In the genomic region with DNA sequence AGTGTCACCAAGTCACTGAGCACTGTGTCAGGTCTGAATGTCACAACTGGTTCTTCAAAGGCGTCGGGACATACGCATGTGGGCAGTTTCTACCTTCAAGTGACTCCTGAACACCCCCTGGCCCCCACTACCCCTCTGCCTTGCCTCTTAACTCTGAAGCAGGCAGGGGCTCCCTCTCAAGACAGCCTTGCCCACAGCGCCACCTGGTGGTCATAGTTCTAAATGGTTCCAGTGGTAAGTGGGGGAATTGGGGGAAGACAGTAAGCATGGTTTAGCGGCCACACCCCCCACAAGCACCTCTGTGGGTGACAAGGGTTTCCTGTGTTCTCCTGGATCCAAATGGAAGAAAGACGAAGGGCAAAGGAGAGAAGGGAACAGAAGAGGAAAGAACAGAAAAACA, we compare ENCODE assay signal across 8 mouse cellular contexts.
DNase-seq lines count a peak whose midpoint lies in the region; ATAC-seq and TF ChIP-seq lines count a peak whose summit lies in the region.

No protein-coding gene starts in this region.

- peak overlapping the region; percentile 57 for H3K4me2 ChIP-seq in heart, embryonic 13.5 days
- peak overlapping the region; percentile 43 for H3K4me2 ChIP-seq in kidney, postnatal 0 days (ENCODE audit: low read length)
- H3K4me2 ChIP-seq in liver, embryonic 12.5 days, result peak overlapping the region; percentile 58

- no peaks in the 10 kb centered on the region for H3K27me3 ChIP-seq in heart, embryonic 13.5 days (replicated peaks)
- no peaks in the 10 kb centered on the region; the same call in 1 of the 2 replicates for H3K27me3 ChIP-seq in kidney, postnatal 0 days (ENCODE audit: insufficient read depth, low read length)
- no peaks in the 10 kb centered on the region; the same call in 1 of the 2 replicates for H3K27me3 ChIP-seq in liver, embryonic 12.5 days (replicated peaks)
- H3K27me3 ChIP-seq in splenic B cell, adult 2 months (ENCODE audit: control insufficient read depth, insufficient read depth, low read length, poor library complexity, severe bottlenecking), result no peaks in the 10 kb centered on the region

- no peaks in the 10 kb centered on the region for H3K4me1 ChIP-seq in bone marrow macrophage, adult 2 months (ENCODE audit: control insufficient read depth, insufficient read depth, low read length)
- H3K4me1 ChIP-seq in heart, embryonic 13.5 days, result peaks cover 8% of the 10 kb centered on the region
- no peaks in the 10 kb centered on the region for H3K4me1 ChIP-seq in kidney, postnatal 0 days (replicated peaks; ENCODE audit: insufficient read depth, low read length)
- peaks cover 11% of the 10 kb centered on the region for H3K4me1 ChIP-seq in liver, embryonic 12.5 days

- TF ChIP-seq CTCF in bone marrow macrophage, adult 2 months (IDR thresholded peaks at IDR 0.05; ENCODE audit: low read depth, low read length), result peak; percentile 91
- peak; percentile 98 for TF ChIP-seq CTCF in kidney, postnatal 0 days (IDR thresholded peaks at IDR 0.05; ENCODE audit: low read depth)

- ATAC-seq in erythroblast, adult 5-6 weeks (replicated peaks; ENCODE audit: low FRiP score, poor library complexity, severe bottlenecking), result 0 out of 2 replicates have a peak, but pooled peaks have one; percentile 32
- ATAC-seq in heart, embryonic 13.5 days (ENCODE audit: extremely low read depth, insufficient number of reproducible peaks, low FRiP score, low TSS enrichment), result peak; percentile 43; the same call in 1 of the 2 replicates
- ATAC-seq in kidney, postnatal 0 days (replicated peaks; ENCODE audit: low FRiP score, low read depth), result no peak; the same call in 1 of the 2 replicates
- ATAC-seq in liver, embryonic 12.5 days, result no peak

- no peak for TF ChIP-seq POLR2A in bone marrow macrophage, adult 2 months (IDR thresholded peaks at IDR 0.05; ENCODE audit: borderline replicate concordance, low read depth, low read length)

- no peak overlapping the region; the same call in 1 of the 2 replicates for H3K4me3 ChIP-seq in bone marrow macrophage, adult 2 months (ENCODE audit: insufficient read depth, low read length)
- no peak overlapping the region for H3K4me3 ChIP-seq in heart, embryonic 13.5 days
- H3K4me3 ChIP-seq in kidney, postnatal 0 days (replicated peaks; ENCODE audit: low read depth, low read length), result no peak overlapping the region
- H3K4me3 ChIP-seq in liver, embryonic 12.5 days, result 0 out of 2 replicates have a peak overlapping the region, but pooled peaks have one; percentile 23

- no peak overlapping the region for H3K27ac ChIP-seq in bone marrow macrophage, adult 2 months (ENCODE audit: insufficient read depth, low read depth, low read length)
- H3K27ac ChIP-seq in heart, embryonic 13.5 days (replicated peaks), result no peak overlapping the region
- H3K27ac ChIP-seq in kidney, postnatal 0 days, result no peak overlapping the region
- H3K27ac ChIP-seq in liver, embryonic 12.5 days, result no peak overlapping the region

- H3K36me3 ChIP-seq in heart, embryonic 13.5 days, result peaks cover 15% of the 10 kb centered on the region
- H3K36me3 ChIP-seq in kidney, postnatal 0 days (ENCODE audit: insufficient read depth, low read length), result 0 out of 2 replicates have a peak, but pooled peaks cover 4% of the 10 kb centered on the region
- peaks cover 21% of the 10 kb centered on the region for H3K36me3 ChIP-seq in liver, embryonic 12.5 days
- H3K36me3 ChIP-seq in splenic B cell, adult 2 months (ENCODE audit: control insufficient read depth, insufficient read depth, low read length, poor library complexity, severe bottlenecking), result peaks cover 7% of the 10 kb centered on the region

- H3K9me3 ChIP-seq in heart, embryonic 13.5 days, result no peaks in the 10 kb centered on the region
- no peaks in the 10 kb centered on the region for H3K9me3 ChIP-seq in kidney, postnatal 0 days (replicated peaks; ENCODE audit: low read length)
- H3K9me3 ChIP-seq in liver, embryonic 12.5 days (replicated peaks), result no peaks in the 10 kb centered on the region

- peak; percentile 91 for DNase-seq in B cell, adult 2 months
- peak; percentile 89 for DNase-seq in kidney, postnatal 0 days (ENCODE audit: low spot score)
- peak; percentile 89 to 90 for DNase-seq in natural killer cell, adult 2 months (ENCODE audit: low spot score in 2 of 2)
- peak; percentile 90 for DNase-seq in splenic B cell, adult 2 months (ENCODE audit: low read depth, low spot score)

- 8% methylated on average over 5 of the region's 6 CpGs for WGBS in heart, embryonic 13.5 days
- WGBS in kidney, postnatal 0 days, result 5% methylated on average over 6 of the region's 6 CpGs
- WGBS in liver, embryonic 12.5 days (ENCODE audit: insufficient replicate concordance), result 16% methylated on average over 6 of the region's 6 CpGs

- H3K9ac ChIP-seq in heart, embryonic 13.5 days, result peak overlapping the region; percentile 62
- H3K9ac ChIP-seq in kidney, postnatal 0 days (ENCODE audit: low read depth, low read length), result no peak overlapping the region
- 0 out of 2 replicates have a peak overlapping the region, but pooled peaks have one; percentile 14 for H3K9ac ChIP-seq in liver, embryonic 12.5 days

Comparison
In these comparisons a context has a peak if more than half of its experiments do, and no peak if none do; other contexts are left out.
1. ATAC-seq: peak in erythroblast, adult 5-6 weeks (single experiment) and heart, embryonic 13.5 days (single experiment); none in kidney, postnatal 0 days (single experiment) and liver, embryonic 12.5 days (single experiment).
2. Peak in every context shown above with its lines, with median percentiles within 50 percentile points of each other: DNase-seq and H3K4me2 ChIP-seq.